24 mouse cellular contexts compared by ENCODE assay signal in genomic region chr10:18646035-18646434, GRCm38 (mm10).
A peak's percentile ranks its signal among the peaks of the same experiment; 100 is the strongest.
DNase-seq lines count a peak whose midpoint lies in the region; ATAC-seq and TF ChIP-seq lines count a peak whose summit lies in the region.
"Had no signal": no experiment of that assay in that cellular context is flagged by ENCODE, and none has a peak within 500 bp of the region (broad histone marks: within the 10 kb centered on the region; RNA-seq: fewer than 3 reads in every experiment).

No protein-coding gene starts in this region.

- no peak overlapping the region for H3K4me2 ChIP-seq in intestine, embryonic 16.5 days (ENCODE audit: low read depth, low read length)
- H3K4me2 ChIP-seq in intestine, embryonic 15.5 days (replicated peaks) = no peak overlapping the region
- H3K4me2 ChIP-seq in kidney, embryonic 14.5 days (replicated peaks; ENCODE audit: low read depth, low read length) = no peak overlapping the region
- H3K4me2 ChIP-seq in liver, embryonic 12.5 days = no peak overlapping the region
- H3K4me2 ChIP-seq: embryonic facial prominence, embryonic 13.5 days; embryonic facial prominence, embryonic 15.5 days; forebrain, embryonic 12.5 days had no signal

- no peaks in the 10 kb centered on the region; the same call in 1 of the 2 replicates for H3K4me1 ChIP-seq in intestine, embryonic 16.5 days (ENCODE audit: control insufficient read depth, insufficient read depth, low read length)
- H3K4me1 ChIP-seq in intestine, embryonic 15.5 days (replicated peaks) = no peaks in the 10 kb centered on the region
- H3K4me1 ChIP-seq in kidney, adult 2 months (ENCODE audit: control insufficient read depth, insufficient read depth, low read length) = no peaks in the 10 kb centered on the region; the same call in 1 of the 2 replicates
- H3K4me1 ChIP-seq in kidney, embryonic 14.5 days (ENCODE audit: control insufficient read depth, insufficient read depth, low read length) = no peaks in the 10 kb centered on the region
- H3K4me1 ChIP-seq in liver, embryonic 12.5 days = no peaks in the 10 kb centered on the region
- no peaks in the 10 kb centered on the region for H3K4me1 ChIP-seq in midbrain, embryonic 10.5 days
- H3K4me1 ChIP-seq: embryonic facial prominence, embryonic 15.5 days; forebrain, embryonic 12.5 days had no signal

- no peaks in the 10 kb centered on the region for H3K36me3 ChIP-seq in intestine, embryonic 16.5 days (ENCODE audit: control insufficient read depth, insufficient read depth, low read length)
- no peaks in the 10 kb centered on the region for H3K36me3 ChIP-seq in intestine, embryonic 15.5 days
- no peaks in the 10 kb centered on the region for H3K36me3 ChIP-seq in kidney, adult 2 months (ENCODE audit: control insufficient read depth, insufficient read depth, low read length)
- no peaks in the 10 kb centered on the region for H3K36me3 ChIP-seq in kidney, embryonic 14.5 days (ENCODE audit: control insufficient read depth, insufficient read depth, low read length)
- H3K36me3 ChIP-seq in liver, embryonic 12.5 days = no peaks in the 10 kb centered on the region
- no peaks in the 10 kb centered on the region for H3K36me3 ChIP-seq in midbrain, embryonic 10.5 days
- H3K36me3 ChIP-seq: embryonic facial prominence, embryonic 13.5 days; embryonic facial prominence, embryonic 15.5 days; forebrain, embryonic 10.5 days; forebrain, embryonic 12.5 days had no signal

- no peak overlapping the region for H3K9ac ChIP-seq in intestine, embryonic 16.5 days (ENCODE audit: low read depth, low read length)
- H3K9ac ChIP-seq in intestine, embryonic 15.5 days = no peak overlapping the region
- H3K9ac ChIP-seq in kidney, embryonic 14.5 days (ENCODE audit: low read depth, low read length) = no peak overlapping the region
- no peak overlapping the region for H3K9ac ChIP-seq in liver, embryonic 12.5 days
- H3K9ac ChIP-seq: embryonic facial prominence, embryonic 13.5 days; embryonic facial prominence, embryonic 15.5 days; forebrain, embryonic 12.5 days had no signal

- no peak overlapping the region for H3K27ac ChIP-seq in intestine, embryonic 16.5 days (ENCODE audit: low read length)
- no peak overlapping the region for H3K27ac ChIP-seq in intestine, embryonic 15.5 days
- no peak overlapping the region for H3K27ac ChIP-seq in kidney, adult 2 months (ENCODE audit: insufficient read depth, low read depth, low read length)
- H3K27ac ChIP-seq in kidney, embryonic 14.5 days (ENCODE audit: low read depth, low read length) = no peak overlapping the region
- no peak overlapping the region for H3K27ac ChIP-seq in liver, embryonic 12.5 days
- no peak overlapping the region for H3K27ac ChIP-seq in midbrain, embryonic 10.5 days (replicated peaks)
- H3K27ac ChIP-seq: embryonic facial prominence, embryonic 13.5 days; embryonic facial prominence, embryonic 15.5 days; forebrain, embryonic 10.5 days; forebrain, embryonic 12.5 days had no signal

- peak; percentile 46; the same call in 1 of the 2 replicates for ATAC-seq in intestine, embryonic 16.5 days
- ATAC-seq in intestine, embryonic 15.5 days = no peak
- no peak for ATAC-seq in kidney, embryonic 14.5 days (ENCODE audit: low FRiP score, low TSS enrichment)
- ATAC-seq in liver, embryonic 12.5 days = 0 out of 2 replicates have a peak, but pooled peaks have one; percentile 30
- ATAC-seq: forebrain, embryonic 14.5 days had no signal

- no peak overlapping the region for H3K4me3 ChIP-seq in intestine, embryonic 16.5 days (ENCODE audit: low read length)
- no peak overlapping the region for H3K4me3 ChIP-seq in intestine, embryonic 15.5 days (replicated peaks)
- no peak overlapping the region for H3K4me3 ChIP-seq in kidney, adult 2 months (ENCODE audit: insufficient read depth, low read depth, low read length)
- no peak overlapping the region for H3K4me3 ChIP-seq in kidney, embryonic 14.5 days (ENCODE audit: low read length)
- H3K4me3 ChIP-seq in liver, embryonic 12.5 days = no peak overlapping the region
- no peak overlapping the region for H3K4me3 ChIP-seq in midbrain, embryonic 10.5 days
- H3K4me3 ChIP-seq: embryonic facial prominence, embryonic 13.5 days; embryonic facial prominence, embryonic 15.5 days; erythroblast, embryonic 14.5 days; forebrain, embryonic 10.5 days; forebrain, embryonic 12.5 days had no signal

- H3K9me3 ChIP-seq in intestine, embryonic 16.5 days (ENCODE audit: control insufficient read depth, low read length) = no peaks in the 10 kb centered on the region
- H3K9me3 ChIP-seq in intestine, embryonic 15.5 days = no peaks in the 10 kb centered on the region
- no peaks in the 10 kb centered on the region for H3K9me3 ChIP-seq in kidney, embryonic 14.5 days (ENCODE audit: control insufficient read depth, low read length)
- H3K9me3 ChIP-seq in liver, embryonic 12.5 days (replicated peaks) = no peaks in the 10 kb centered on the region
- no peaks in the 10 kb centered on the region for H3K9me3 ChIP-seq in midbrain, embryonic 10.5 days (replicated peaks)
- H3K9me3 ChIP-seq: embryonic facial prominence, embryonic 13.5 days; embryonic facial prominence, embryonic 15.5 days; forebrain, embryonic 10.5 days; forebrain, embryonic 12.5 days had no signal

- 51% methylated on average over 10 of the region's 10 CpGs for WGBS in intestine, embryonic 16.5 days
- 58% methylated on average over 10 of the region's 10 CpGs for WGBS in intestine, embryonic 15.5 days
- WGBS in kidney, adult 2 months = 82% methylated on average over 10 of the region's 10 CpGs
- 87% methylated on average over 10 of the region's 10 CpGs for WGBS in kidney, embryonic 14.5 days
- WGBS in liver, embryonic 12.5 days (ENCODE audit: insufficient replicate concordance) = 69% methylated on average over 10 of the region's 10 CpGs
- WGBS in midbrain, embryonic 10.5 days = 92% methylated on average over 10 of the region's 10 CpGs

- no peak for TF ChIP-seq POLR2A in kidney, adult 2 months (IDR thresholded peaks at IDR 0.05; ENCODE audit: low read depth, low read length)

- DNase-seq in kidney, adult 2 months = peak; percentile 4
- DNase-seq in liver = no peak
- peak; percentile 9 for DNase-seq in yolk sac, embryonic 10.5 days (ENCODE audit: low spot score)
- no peak for DNase-seq in midbrain, embryonic 10.5 days (ENCODE audit: low spot score)
- DNase-seq: adrenal gland, adult 2 months; adrenal gland, postnatal 10 days; adrenal gland, postnatal 25 days; cerebellum, adult 11 months; cerebellum, adult 18-20 months; cerebellum, adult 8-10 months; cerebellum, adult 9-11 months; cerebellum, postnatal 14 days; cerebellum, postnatal 36 days; embryo, embryonic 11 days had no signal

- TF ChIP-seq CTCF in kidney, adult 2 months (conservative IDR thresholded peaks at IDR 0.05; ENCODE audit: insufficient read depth, insufficient read length, low read depth, low read length) = no peak

- no peaks in the 10 kb centered on the region for H3K27me3 ChIP-seq in intestine, embryonic 16.5 days (replicated peaks; ENCODE audit: control insufficient read depth, insufficient read depth, low read length)
- H3K27me3 ChIP-seq in intestine, embryonic 15.5 days (replicated peaks) = no peaks in the 10 kb centered on the region
- H3K27me3 ChIP-seq in kidney, adult 2 months (replicated peaks; ENCODE audit: control insufficient read depth, insufficient read depth, low read length) = no peaks in the 10 kb centered on the region
- no peaks in the 10 kb centered on the region for H3K27me3 ChIP-seq in kidney, embryonic 14.5 days (ENCODE audit: control insufficient read depth, insufficient read depth, low read length)
- H3K27me3 ChIP-seq in liver, embryonic 12.5 days (replicated peaks) = no peaks in the 10 kb centered on the region
- H3K27me3 ChIP-seq in midbrain, embryonic 10.5 days (ENCODE audit: low read depth, poor library complexity, severe bottlenecking) = no peaks in the 10 kb centered on the region
- H3K27me3 ChIP-seq: embryonic facial prominence, embryonic 13.5 days; embryonic facial prominence, embryonic 15.5 days; forebrain, embryonic 12.5 days had no signal

Comparison
In these comparisons a context has a peak if more than half of its experiments do, and no peak if none do; other contexts are left out.
1. ATAC-seq: peak in intestine, embryonic 16.5 days (single experiment) and liver, embryonic 12.5 days (single experiment); none in intestine, embryonic 15.5 days (single experiment) and kidney, embryonic 14.5 days (single experiment).
2. DNase-seq: peak in kidney, adult 2 months (single experiment) and yolk sac, embryonic 10.5 days (single experiment); none in liver (single experiment) and midbrain, embryonic 10.5 days (single experiment).